Mouse (Mus musculus): ENCODE measurements around the gene Sult2a4.
"Not testable (repeated sequence)": the region's sequence is repeated elsewhere in the genome, so short reads cannot be mapped to it uniquely, and the experiment has no call there.

Gene Sult2a4

DNA sequence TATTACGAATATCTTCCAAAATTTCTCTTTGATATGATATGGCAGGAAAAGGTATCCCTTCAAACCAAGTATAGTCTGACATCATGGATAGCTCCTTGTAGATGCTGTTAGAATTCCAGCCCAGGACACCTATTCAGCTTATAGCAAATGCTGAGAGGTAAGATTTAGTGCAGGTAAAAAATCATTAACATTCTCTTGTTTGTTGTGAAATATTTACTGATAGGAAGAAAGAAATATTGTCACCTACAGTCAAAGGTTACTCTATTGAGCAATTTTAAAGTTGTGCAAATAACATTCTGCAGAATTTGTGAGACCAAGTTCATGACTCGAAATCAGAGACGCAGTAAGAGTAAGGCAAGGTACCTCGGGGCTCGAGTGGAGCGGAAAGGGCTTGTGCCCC lies at the start of gene Sult2a4:
Sult2a4 (minus strand) TSS at position 101 of the 400 bp plus-strand sequence.
- DNase-seq: not testable (repeated sequence)

GRCm38 (mm10) chr7:14030831-14031230 lies 41.4 kb upstream of the Sult2a4 start:
- DNase-seq: not testable (repeated sequence)

GRCm38 (mm10) chr7:14013083-14013482 lies 23.7 kb upstream of the Sult2a4 start:
- DNase-seq: no peak

DNA sequence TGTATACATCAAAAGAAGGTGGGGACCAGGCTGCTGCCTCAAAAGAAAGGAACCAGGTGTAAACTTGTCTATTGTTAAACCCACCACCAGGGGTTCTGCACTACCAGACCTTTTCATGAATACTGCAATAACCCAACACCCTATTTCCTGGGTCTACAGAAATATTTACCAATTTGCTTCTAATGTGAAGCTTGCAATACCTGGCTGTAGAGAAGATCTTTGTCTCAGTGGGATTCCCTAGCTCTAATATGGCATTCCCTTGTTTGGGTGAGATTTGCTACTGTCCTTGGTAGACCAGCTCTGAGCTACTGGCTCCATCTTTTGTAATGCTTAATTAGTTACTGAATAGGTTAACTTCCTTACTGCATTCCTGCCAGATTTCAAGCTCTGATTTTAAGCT lies 21.3 kb upstream of the Sult2a4 start:
- DNase-seq: not testable (repeated sequence)

All from kidney, postnatal 25 days (tissue).